Mouse (Mus musculus): Measurements from ENCODE around the gene BB287469.
"Not testable (repeated sequence)": the region's sequence is repeated elsewhere in the genome, so short reads cannot be mapped to it uniquely, and the experiment has no call there.

Gene BB287469

DNA sequence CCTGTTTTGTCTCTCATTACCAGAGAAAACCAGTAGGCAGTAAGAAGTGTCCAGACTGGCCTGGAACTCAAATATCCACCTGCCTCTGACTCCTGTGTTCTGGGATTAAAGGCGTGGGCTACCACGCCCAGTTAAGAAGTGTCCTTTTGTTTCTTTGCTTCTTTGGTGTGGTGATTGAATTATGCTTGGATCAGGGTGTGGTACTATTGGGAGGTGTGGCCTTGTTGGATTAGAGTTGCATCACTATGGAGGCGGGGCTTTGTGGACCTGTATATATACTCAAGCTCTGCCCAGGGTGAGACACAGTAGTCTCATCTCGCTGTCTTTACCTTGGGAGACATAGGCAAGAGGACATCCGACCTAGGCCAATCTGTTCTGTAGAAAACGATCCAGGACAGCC, at the start of gene BB287469:
Gene BB287469, plus strand, starts transcription at position 301 of the 400 bp plus-strand sequence.
- DNase-seq (ENCODE audit: low read depth, low spot score), result not testable (repeated sequence)

DNA sequence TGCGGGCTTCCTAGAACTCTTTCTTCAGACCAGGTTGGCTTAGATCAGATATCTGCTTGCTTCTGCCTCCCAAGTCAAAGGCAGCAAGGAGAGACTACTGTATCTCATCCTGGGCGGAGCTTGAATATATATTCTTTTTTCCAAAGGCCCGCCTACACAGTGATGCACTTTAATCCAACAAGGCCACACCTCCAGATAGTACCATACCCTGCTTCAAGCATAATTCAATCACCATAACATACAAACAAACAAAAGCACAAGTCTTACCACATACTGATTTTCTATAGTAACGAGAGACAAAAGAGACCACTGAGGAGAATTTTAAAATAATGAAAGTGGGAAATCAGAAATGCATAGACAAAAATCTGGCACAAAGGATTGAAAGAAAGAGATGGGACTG, 40.7 kb upstream of the BB287469 start, which contains the start of gene Gm21319:
Gene Gm21319, minus strand, starts transcription at position 101 of the 400 bp plus-strand sequence.
- DNase-seq (ENCODE audit: low read depth, low spot score), result not testable (repeated sequence)

DNA sequence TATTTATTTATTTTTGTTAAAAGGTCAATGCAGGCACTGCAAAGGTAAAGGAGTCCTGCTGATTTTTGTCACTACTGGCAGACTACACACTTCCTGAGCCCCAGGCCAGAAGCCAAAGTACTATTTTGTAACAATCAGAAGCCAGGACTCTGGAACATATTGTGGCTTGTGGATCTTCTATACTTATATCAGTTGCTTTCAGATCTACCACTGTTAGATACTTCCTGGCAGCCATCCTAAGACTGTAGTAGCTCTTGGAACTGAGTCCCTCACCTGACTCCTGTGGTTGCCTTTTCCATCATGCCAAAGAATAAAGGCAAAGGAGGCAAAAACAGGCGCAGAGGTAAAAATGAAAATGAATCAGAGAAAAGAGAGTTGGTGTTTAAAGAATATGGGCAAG, 21.2 kb upstream of the BB287469 start, which contains the start of gene Gm21936:
Gene Gm21936, plus strand, starts transcription at position 301 of the 400 bp plus-strand sequence.
- not testable (repeated sequence) for DNase-seq (ENCODE audit: low read depth, low spot score)

DNA sequence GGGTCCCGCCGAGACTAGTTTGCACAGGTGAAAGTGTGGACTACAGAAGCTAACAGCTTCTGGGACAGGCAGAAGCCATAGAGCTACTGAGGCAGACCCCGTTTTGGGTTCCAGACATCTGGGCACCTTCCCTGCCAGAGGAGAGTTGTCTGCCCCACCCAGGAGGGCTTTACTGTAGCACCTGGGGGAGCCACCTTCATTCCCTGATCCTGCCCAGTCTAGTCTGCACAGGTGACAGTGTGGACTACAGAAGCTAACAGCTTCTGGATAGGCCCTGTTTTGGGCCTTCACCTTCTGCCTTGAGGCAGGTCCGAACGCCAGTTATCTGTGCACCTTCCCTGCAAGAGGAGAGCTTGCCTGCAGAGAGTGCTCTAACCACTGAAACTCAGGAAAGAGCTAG, 18.4 kb upstream of the BB287469 start:
- DNase-seq (ENCODE audit: low read depth, low spot score), result not testable (repeated sequence)

DNA sequence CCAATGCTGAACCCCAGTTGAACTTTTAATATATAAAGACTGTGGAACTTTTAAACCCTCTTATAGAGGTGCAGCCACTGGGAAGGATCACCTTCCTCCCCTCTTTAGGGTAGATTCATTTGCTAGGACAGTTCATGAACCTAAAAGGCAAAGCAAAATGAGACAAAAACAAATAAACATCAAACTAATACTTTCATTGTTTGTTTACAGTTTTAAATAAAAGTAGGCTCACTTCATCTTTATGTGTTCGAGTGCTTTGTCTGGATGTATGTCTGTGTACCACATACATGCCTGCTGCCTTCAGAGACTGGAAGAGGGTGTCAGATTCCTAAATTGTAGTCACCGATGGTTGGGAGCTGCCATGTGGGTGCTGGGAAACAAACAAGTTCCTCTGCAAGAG, 25.9 kb downstream of the BB287469 start, which contains the start of gene Gm2001:
Gene Gm2001, minus strand, starts transcription at position 101 of the 400 bp plus-strand sequence.
- not testable (repeated sequence) for DNase-seq (ENCODE audit: low read depth, low spot score)

DNA sequence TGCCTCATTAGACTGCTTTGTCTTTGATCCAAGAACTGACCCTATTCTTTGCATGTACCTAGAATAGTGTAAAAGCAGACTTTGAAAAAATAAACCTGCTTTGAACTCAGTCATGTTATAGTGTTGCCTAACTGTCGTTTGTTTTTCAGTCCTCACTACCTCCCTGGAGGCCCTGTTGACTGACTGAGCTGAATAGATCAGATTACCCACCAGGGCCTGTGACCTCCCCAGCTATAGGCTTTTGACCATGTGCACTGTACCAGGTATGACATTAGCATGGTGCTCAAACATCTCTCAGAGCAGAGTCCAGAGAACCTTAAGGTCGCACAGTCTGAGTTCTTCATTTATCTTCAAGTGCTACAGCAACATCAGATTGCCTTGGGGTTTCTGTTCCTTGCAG, 34.3 kb downstream of the BB287469 start:
- not testable (repeated sequence) for DNase-seq (ENCODE audit: low read depth, low spot score)

DNA sequence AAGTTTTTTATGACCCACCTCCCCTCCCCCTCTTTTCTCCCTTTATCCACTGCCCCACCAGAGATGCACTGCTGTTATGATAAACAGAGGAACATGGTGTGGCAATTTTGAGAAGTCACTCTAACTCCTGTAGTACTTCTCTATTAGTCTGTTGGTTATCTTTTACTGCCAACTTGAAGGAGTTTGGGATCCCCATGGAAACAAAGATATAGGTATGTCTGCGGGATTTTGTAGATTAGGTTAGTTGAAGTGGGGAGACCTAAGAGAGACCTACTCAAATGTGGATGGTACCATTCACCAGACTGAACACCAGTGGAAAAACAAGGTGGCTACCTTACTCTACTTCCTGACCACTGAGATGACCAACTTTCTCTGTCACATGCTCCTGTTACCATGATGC, 39.7 kb downstream of the BB287469 start:
- DNase-seq (ENCODE audit: low read depth, low spot score), result not testable (repeated sequence)

DNA sequence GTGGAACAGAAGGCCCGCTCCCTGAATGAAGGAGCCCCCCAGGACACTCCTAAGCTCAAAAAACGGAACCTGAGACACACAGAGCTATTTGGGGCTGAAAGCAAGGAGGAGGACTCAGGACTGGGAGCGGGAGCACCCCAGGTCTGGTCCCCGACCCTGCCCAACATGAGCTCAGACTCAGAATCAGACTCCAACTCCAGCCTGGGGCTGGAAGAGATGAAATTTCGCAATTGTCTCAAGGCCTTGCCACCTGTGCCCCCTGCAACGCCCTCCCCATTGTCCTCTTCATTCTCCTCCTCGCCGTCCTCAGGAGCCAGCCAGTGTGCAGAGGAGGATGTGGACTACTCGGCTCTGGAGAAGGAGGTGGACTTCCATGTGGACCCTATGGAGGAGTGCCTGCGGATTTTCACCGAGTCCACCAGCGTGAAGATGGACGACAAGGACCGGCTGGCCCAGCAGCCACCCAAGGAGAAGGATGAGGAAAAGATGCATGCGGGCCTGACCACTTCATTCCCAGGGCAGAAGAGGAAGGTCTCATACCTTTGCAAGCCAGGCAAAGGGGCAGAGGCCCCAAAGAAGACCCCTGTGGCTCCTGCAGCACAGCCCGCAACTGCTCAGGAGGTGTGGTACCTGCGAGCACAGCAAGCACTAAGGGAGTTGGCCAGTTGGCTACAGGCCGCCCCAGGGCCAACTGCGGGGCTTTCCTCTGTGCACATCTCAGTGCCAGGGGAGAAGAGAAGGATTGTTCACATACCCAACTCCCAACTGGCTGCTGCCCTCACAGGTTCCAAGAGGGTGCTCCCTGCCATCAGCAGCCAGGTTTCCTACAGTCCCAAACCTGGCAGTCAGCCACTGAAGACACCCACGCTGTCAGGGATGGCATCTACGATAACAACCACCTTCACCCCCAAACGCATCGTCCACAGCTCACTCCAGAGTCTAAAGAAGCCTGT, 45.6 kb downstream of the BB287469 start:
- DNase-seq (ENCODE audit: low read depth, low spot score), result not testable (repeated sequence)

DNA sequence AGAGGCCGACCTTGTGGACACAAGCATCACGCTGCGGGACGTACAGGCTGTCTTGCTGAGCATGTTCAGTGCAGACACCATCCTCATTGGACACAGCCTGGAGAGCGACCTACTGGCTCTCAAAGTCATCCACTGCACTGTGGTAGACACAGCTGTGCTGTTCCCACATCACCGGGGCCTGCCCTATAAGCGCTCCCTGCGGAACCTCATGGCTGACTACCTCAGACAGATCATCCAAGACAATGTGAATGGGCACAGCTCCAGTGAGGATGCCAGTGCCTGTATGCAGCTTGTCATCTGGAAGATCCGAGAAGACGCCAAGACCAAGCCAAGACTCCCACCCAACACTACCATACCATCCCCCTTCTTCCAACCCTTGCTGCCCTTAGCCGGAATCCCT, 47.3 kb downstream of the BB287469 start:
- DNase-seq (ENCODE audit: low read depth, low spot score), result not testable (repeated sequence)

DNA sequence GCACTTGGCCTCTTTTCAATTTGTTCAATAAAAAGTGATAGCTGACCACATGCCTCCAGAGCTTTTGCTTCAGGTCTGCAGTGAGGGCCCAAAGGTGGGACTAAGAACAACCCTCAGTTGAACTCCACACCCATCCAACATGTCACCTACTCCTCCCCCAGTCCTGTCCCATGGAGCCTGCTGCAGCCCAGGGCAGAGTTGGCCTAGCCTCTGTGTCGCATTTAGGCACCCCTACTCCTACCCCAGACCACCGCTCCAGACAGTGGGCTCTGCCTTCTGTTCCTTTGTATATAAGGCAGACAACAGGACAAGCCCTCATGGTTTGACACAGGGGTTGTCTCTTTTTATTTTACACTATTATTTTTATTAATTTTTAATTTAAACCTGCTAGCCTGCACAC, 47.7 kb downstream of the BB287469 start:
- not testable (repeated sequence) for DNase-seq (ENCODE audit: low read depth, low spot score)

Measured in 3T3-L1 (cell line).